Mouse (Mus musculus): ENCODE data around the gene Baiap2.

GRCm38 (mm10) chr11:119918521-119918920 is 24.0 kb upstream of the Baiap2 start:
- TF ChIP-seq CTCF (conservative IDR thresholded peaks at IDR 0.05; ENCODE audit: low read length) (no peak), POU5F1 (IDR thresholded peaks at IDR 0.05; ENCODE audit: borderline replicate concordance, low read length) (no peak), NANOG (IDR thresholded peaks at IDR 0.05; ENCODE audit: borderline replicate concordance, low read length) (no peak)

Measured in E14TG2a.4 (cell line).